Mouse (Mus musculus) stomach, embryonic 16.5 days (tissue): Measurements from ENCODE around the gene Prkg1. TPM values are rescaled to one million over a fixed set of nuclear protein-coding genes. Genes with fewer than 3 reads are reported as not detected.

Source experiments
- ATAC-seq: fragments of 200-750 bp; cut with Nextera tagmentation; 2 replicates; pipeline ENCODE4 v1.8.0; 2017; ENCODE audit warnings: moderate number of reproducible peaks, moderate TSS enrichment; ENCODE audit not compliant: insufficient read depth, low FRiP score
- H3K27ac ChIP-seq: fragments of 300-500 bp; sonication (generic); 2 replicates; pipeline ENCODE4 v1.5.1; 2014; ENCODE audit warnings: low read length
- H3K27me3 ChIP-seq: fragments of 300-500 bp; sonication (generic); 2 replicates; pipeline ENCODE4 v1.6.1; 2014; ENCODE audit warnings: low read length, control low read depth, mixed read lengths; ENCODE audit not compliant: control insufficient read depth, insufficient read depth
- H3K36me3 ChIP-seq: fragments of 300-500 bp; sonication (generic); 2 replicates; pipeline ENCODE4 v1.6.1; 2014; ENCODE audit warnings: low read length; ENCODE audit not compliant: control insufficient read depth, insufficient read depth
- H3K4me1 ChIP-seq: fragments of 300-500 bp; sonication (generic); 2 replicates; pipeline ENCODE4 v1.6.1; 2014; ENCODE audit warnings: low read length, control low read depth, mixed read lengths; ENCODE audit not compliant: control insufficient read depth, insufficient read depth
- H3K4me2 ChIP-seq: fragments of 300-500 bp; sonication (generic); 2 replicates; pipeline ENCODE4 v1.6.1; 2014; ENCODE audit warnings: low read depth, low read length, mixed read lengths
- H3K4me3 ChIP-seq: fragments of 300-500 bp; sonication (generic); replicated peaks from 2 replicates; pipeline ENCODE4 v1.5.1; 2014; ENCODE audit warnings: mild to moderate bottlenecking, low read length
- H3K9ac ChIP-seq: fragments of 300-500 bp; sonication (generic); 2 replicates; pipeline ENCODE4 v1.6.1; 2014; ENCODE audit warnings: low read length
- H3K9me3 ChIP-seq: fragments of 300-500 bp; sonication (generic); replicated peaks from 2 replicates; pipeline ENCODE4 v1.6.1; 2016; ENCODE audit warnings: low read length, control low read depth; ENCODE audit not compliant: control insufficient read depth
- WGBS: fragments of 180-500 bp; shearing (Covaris S2); extraction: QIAGEN DNeasy Blood & Tissue Kit; methylation state at CpG from one replicate; pipeline ENCODE4 v1.1.7; 2014; 5-methylcytosine and 5-hydroxymethylcytosine counted together
- polyA plus RNA-seq: library from polyadenylated mRNA; unstranded; fragments of >200 nt; fragmentation: Nextera tagmentation; extraction: Ambion mirVana; gene quantifications from 2 replicates; pipeline ENCODE4 v1.2.1, GENCODE M21; 2015

Prkg1 gene
- polyA plus RNA-seq, 1 experiment from 2014 or later, result 11.5 TPM

GRCm38 (mm10) chr19:31210850-31211249 lies 554.0 kb downstream of the Prkg1 start:
- no peaks in the 10 kb centered on the region for H3K9me3 ChIP-seq
- no peaks in the 10 kb centered on the region for H3K36me3 ChIP-seq
- no peak overlapping the region for H3K4me3 ChIP-seq
- no peak overlapping the region for H3K9ac ChIP-seq
- H3K4me2 ChIP-seq, result no peak overlapping the region
- H3K27me3 ChIP-seq, result no peaks in the 10 kb centered on the region
- H3K27ac ChIP-seq, result no peak overlapping the region
- ATAC-seq, result no peak
- no peaks in the 10 kb centered on the region for H3K4me1 ChIP-seq
- WGBS, result 57% methylated on average over 3 of the region's 3 CpGs

GRCm38 (mm10) chr19:31210449-31210848 lies 554.4 kb downstream of the Prkg1 start:
- WGBS, result 38% methylated on average over 2 of the region's 2 CpGs
- H3K4me1 ChIP-seq, result no peaks in the 10 kb centered on the region
- H3K27ac ChIP-seq, result no peak overlapping the region
- no peak overlapping the region for H3K4me2 ChIP-seq
- H3K36me3 ChIP-seq, result no peaks in the 10 kb centered on the region
- H3K9me3 ChIP-seq, result no peaks in the 10 kb centered on the region
- H3K4me3 ChIP-seq, result no peak overlapping the region
- no peak overlapping the region for H3K9ac ChIP-seq
- no peaks in the 10 kb centered on the region for H3K27me3 ChIP-seq
- ATAC-seq, result no peak

DNA sequence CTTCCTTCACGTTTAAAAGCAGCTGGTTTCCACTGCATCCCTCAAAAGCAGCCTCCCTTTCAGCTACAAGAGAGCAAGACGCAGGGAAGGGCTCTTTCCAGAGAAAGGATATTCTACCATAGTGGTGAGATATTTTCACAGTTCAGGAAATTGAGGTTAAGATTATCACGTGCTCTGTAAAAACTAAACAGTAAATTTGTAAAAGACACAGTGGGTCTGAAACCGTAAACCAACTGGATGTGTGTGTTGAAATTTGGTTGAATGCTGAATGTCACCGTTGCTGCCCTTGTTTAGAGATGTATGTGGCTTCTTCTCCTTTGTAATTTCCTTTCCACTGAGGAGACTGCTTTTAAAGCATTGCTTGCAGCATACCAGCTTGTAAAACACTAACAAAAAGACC lies 565.2 kb downstream of the Prkg1 start:
- no peak overlapping the region for H3K4me3 ChIP-seq
- no peak overlapping the region for H3K27ac ChIP-seq
- 29% methylated on average over 5 of the region's 5 CpGs for WGBS
- H3K27me3 ChIP-seq, result no peaks in the 10 kb centered on the region
- ATAC-seq, result no peak
- no peaks in the 10 kb centered on the region for H3K36me3 ChIP-seq
- 0 out of 2 replicates have a peak overlapping the region, but pooled peaks have one; percentile 16 for H3K4me2 ChIP-seq
- no peak overlapping the region for H3K9ac ChIP-seq
- H3K9me3 ChIP-seq, result no peaks in the 10 kb centered on the region
- H3K4me1 ChIP-seq, result no peaks in the 10 kb centered on the region

GRCm38 (mm10) chr19:31198461-31198860 lies 566.4 kb downstream of the Prkg1 start:
- 69% methylated on average over 4 of the region's 4 CpGs for WGBS
- H3K36me3 ChIP-seq, result no peaks in the 10 kb centered on the region
- H3K4me1 ChIP-seq, result no peaks in the 10 kb centered on the region
- no peak overlapping the region for H3K9ac ChIP-seq
- H3K9me3 ChIP-seq, result no peaks in the 10 kb centered on the region
- no peak overlapping the region for H3K4me3 ChIP-seq
- ATAC-seq, result no peak
- no peaks in the 10 kb centered on the region for H3K27me3 ChIP-seq
- H3K4me2 ChIP-seq, result no peak overlapping the region
- H3K27ac ChIP-seq, result no peak overlapping the region

GRCm38 (mm10) chr19:31197076-31197475 lies 567.8 kb downstream of the Prkg1 start:
- H3K27me3 ChIP-seq, result no peaks in the 10 kb centered on the region
- H3K27ac ChIP-seq, result no peak overlapping the region
- H3K4me1 ChIP-seq, result no peaks in the 10 kb centered on the region
- H3K4me2 ChIP-seq, result no peak overlapping the region
- 83% methylated on average over 6 of the region's 6 CpGs for WGBS
- no peak overlapping the region for H3K4me3 ChIP-seq
- no peak for ATAC-seq
- H3K9ac ChIP-seq, result no peak overlapping the region
- H3K9me3 ChIP-seq, result no peaks in the 10 kb centered on the region
- H3K36me3 ChIP-seq, result no peaks in the 10 kb centered on the region

DNA sequence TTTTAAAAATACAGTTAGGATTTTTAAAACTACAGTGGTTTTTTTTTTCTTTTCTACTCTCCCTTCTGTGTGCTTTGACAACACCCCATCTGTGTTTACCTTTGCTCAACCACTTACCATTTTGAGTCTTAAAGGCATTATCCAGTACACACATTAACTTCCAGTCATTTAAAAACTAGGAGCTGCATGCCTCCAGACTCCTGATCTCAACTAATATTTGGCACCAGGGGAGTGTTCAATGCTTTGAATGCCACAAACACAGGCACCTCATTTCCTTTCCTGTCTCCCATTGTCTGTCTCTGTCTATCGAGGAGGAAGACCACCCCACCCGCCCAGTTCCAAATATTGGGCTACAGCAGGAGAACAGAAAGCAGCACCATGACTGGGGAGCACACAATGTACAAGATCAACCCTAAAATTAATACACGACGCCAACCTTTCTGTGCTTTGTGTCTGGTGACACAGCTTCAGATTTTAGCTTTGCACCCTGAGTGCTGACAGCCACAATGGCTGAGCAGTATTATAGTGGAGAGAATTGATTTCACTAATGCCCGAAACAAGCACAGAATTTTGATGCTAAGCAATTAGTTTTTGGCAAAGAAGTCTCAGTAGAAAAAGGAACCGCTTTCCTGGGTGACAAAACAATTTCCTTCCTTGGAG lies 576.1 kb downstream of the Prkg1 start:
- H3K4me3 ChIP-seq, result no peak overlapping the region
- H3K4me1 ChIP-seq, result no peaks in the 10 kb centered on the region
- 82% methylated on average over 6 of the region's 6 CpGs for WGBS
- ATAC-seq, result no peak
- H3K27me3 ChIP-seq, result no peaks in the 10 kb centered on the region
- H3K4me2 ChIP-seq, result no peak overlapping the region
- H3K36me3 ChIP-seq, result no peaks in the 10 kb centered on the region
- H3K9me3 ChIP-seq, result no peaks in the 10 kb centered on the region
- H3K9ac ChIP-seq, result no peak overlapping the region
- no peak overlapping the region for H3K27ac ChIP-seq

GRCm38 (mm10) chr19:31180757-31181156 lies 584.1 kb downstream of the Prkg1 start:
- WGBS, result 83% methylated on average over 4 of the region's 4 CpGs
- H3K4me2 ChIP-seq, result no peak overlapping the region
- H3K4me3 ChIP-seq, result no peak overlapping the region
- no peak overlapping the region for H3K27ac ChIP-seq
- H3K4me1 ChIP-seq, result no peaks in the 10 kb centered on the region
- H3K9me3 ChIP-seq, result no peaks in the 10 kb centered on the region
- no peaks in the 10 kb centered on the region for H3K36me3 ChIP-seq
- no peaks in the 10 kb centered on the region for H3K27me3 ChIP-seq
- ATAC-seq, result no peak
- H3K9ac ChIP-seq, result no peak overlapping the region

DNA sequence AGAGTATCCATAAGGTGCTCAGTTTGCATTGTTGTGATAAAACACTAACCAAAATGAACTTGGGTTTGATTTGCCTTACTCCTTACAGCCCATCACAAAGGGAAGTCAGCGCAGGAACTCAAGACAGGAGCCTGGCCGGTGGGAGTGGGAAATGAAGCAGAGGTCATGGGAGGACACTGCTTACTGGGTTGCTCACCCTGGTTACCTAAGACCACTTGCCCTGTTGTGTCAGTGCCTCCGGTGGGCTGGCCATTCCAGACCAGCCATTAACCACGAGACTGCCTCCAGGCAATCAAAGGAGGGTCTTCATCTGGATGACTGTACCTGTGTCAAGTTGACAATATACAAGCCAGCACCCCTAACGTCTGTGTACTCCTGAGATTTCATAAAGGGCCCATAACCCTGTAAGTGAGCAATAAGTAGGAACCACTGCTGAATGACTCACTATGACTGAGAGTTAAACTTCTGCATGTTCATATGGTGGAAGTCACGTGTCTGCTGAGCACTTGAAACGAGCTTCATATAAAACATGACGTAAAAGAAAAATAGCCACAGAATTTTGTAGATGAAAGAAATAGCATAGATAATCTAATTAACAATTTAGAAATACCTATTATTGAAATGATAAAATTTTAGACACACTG lies 587.4 kb downstream of the Prkg1 start:
- Histone ChIP-seq H3K27ac (no peak overlapping the region), H3K36me3 (no peaks in the 10 kb centered on the region), H3K4me1 (no peaks in the 10 kb centered on the region), H3K4me2 (no peak overlapping the region), H3K27me3 (no peaks in the 10 kb centered on the region), H3K9ac (no peak overlapping the region), H3K9me3 (no peaks in the 10 kb centered on the region), H3K4me3 (no peak overlapping the region)
- 84% methylated on average over 8 of the region's 8 CpGs for whole genome bisulfite sequencing
- ATAC-seq, result no peak

DNA sequence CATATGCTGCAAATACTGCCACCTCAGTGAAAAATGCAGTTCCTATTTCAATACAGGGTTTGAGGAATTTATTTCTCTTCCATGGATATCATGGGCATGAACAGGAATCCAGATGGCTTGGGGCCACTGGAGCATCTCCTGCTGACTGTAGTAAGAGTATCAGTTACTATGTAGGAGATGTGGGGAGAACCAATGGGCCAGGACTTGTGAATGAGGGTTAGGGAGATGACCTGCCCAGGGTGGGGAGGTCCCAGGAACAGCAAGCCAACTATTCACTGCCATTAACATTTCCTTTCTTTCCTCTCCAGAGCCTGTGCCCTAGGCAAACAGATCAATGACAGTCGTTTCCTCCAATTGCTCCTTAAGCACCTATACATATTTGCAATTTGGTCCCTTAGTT lies 593.8 kb downstream of the Prkg1 start:
- Histone ChIP-seq H3K4me1 (no peaks in the 10 kb centered on the region), H3K9me3 (no peaks in the 10 kb centered on the region), H3K27me3 (no peaks in the 10 kb centered on the region), H3K9ac (no peak overlapping the region), H3K36me3 (no peaks in the 10 kb centered on the region), H3K4me2 (no peak overlapping the region), H3K4me3 (no peak overlapping the region), H3K27ac (no peak overlapping the region)
- WGBS, result 40% methylated on average over 1 of the region's 1 CpGs
- no peak for ATAC-seq
